Mouse (Mus musculus) heart, embryonic 15.5 days (tissue): ENCODE data around the gene A130010J15Rik. TPM values are rescaled to one million over a fixed set of nuclear protein-coding genes. Genes with fewer than 3 reads are reported as not detected.

Source experiments
- ATAC-seq: fragments of 200-750 bp; cut with Nextera tagmentation; replicated peaks from 2 replicates; pipeline ENCODE4 v1.8.0; 2017; ENCODE audit warnings: low read depth, moderate TSS enrichment; ENCODE audit not compliant: insufficient number of reproducible peaks, insufficient read depth, low FRiP score
- H3K27ac ChIP-seq: fragments of 300-500 bp; sonication (generic); 2 replicates; pipeline ENCODE4 v1.5.1; 2015; ENCODE audit warnings: mild to moderate bottlenecking, inconsistent platforms
- H3K27me3 ChIP-seq: fragments of 300-500 bp; sonication (generic); 2 replicates; pipeline ENCODE4 v1.6.1; 2015; ENCODE audit warnings: inconsistent platforms
- H3K36me3 ChIP-seq: fragments of 300-500 bp; sonication (generic); 2 replicates; pipeline ENCODE4 v1.6.1; 2015; ENCODE audit warnings: mild to moderate bottlenecking, inconsistent platforms
- H3K4me1 ChIP-seq: fragments of 300-500 bp; sonication (generic); replicated peaks from 2 replicates; pipeline ENCODE4 v1.6.1; 2015; ENCODE audit warnings: inconsistent platforms
- H3K4me2 ChIP-seq: fragments of 300-500 bp; sonication (generic); 2 replicates; pipeline ENCODE4 v1.6.1; 2015; ENCODE audit warnings: inconsistent platforms, mild to moderate bottlenecking, moderate library complexity
- H3K4me3 ChIP-seq: fragments of 300-500 bp; sonication (generic); 2 replicates; pipeline ENCODE4 v1.5.1; 2015; ENCODE audit warnings: mild to moderate bottlenecking, inconsistent platforms
- H3K9ac ChIP-seq: fragments of 300-500 bp; sonication (generic); 2 replicates; pipeline ENCODE4 v1.6.1; 2015; ENCODE audit warnings: mild to moderate bottlenecking, inconsistent platforms
- H3K9me3 ChIP-seq: fragments of 300-500 bp; sonication (generic); replicated peaks from 2 replicates; pipeline ENCODE4 v1.6.1; 2016; ENCODE audit warnings: inconsistent platforms
- WGBS: fragments of 180-500 bp; shearing (Covaris S2); methylation state at CpG from one replicate; pipeline ENCODE4 v1.1.7; 2015; ENCODE audit warnings: mixed read lengths; 5-methylcytosine and 5-hydroxymethylcytosine counted together
- polyA plus RNA-seq: library from polyadenylated mRNA; unstranded; fragments of >200 nt; fragmentation: Nextera tagmentation; extraction: Ambion mirVana; gene quantifications from 2 replicates; pipeline ENCODE4 v1.2.1, GENCODE M21; 2015

Gene A130010J15Rik
- polyA plus RNA-seq = 10.7 and 11.9 TPM in 2 replicates

DNA sequence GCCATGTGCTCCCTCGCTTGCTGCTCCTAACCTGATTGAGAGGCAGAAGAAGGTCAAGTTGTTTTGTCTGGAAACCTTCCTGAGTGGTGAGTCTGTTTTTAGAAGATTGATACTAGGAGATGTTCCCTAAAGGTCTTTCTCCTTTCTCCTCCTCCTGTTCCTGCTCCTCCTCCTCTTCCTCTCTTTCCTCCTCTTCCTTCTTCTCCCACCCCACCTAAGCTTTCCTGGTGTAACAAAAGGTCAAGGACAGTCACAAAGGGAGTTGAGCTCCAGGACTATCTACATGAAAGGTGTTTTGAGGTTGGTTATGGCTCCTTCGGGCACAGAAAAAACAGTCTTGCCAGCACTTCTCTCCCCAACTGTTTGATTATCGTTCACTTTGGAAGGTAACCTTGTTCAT lies at the start of gene A130010J15Rik:
Gene A130010J15Rik (plus strand): TSS at position 301 of the 400 bp plus-strand sequence.
- Histone ChIP-seq H3K9ac (no peak within 1 kb of the TSS), H3K27ac (no peak within 1 kb of the TSS), H3K36me3 (no peaks in the 10 kb centered on the region), H3K27me3 (no peaks in the 10 kb centered on the region), H3K4me1 (peaks cover 13% of the 10 kb centered on the region), H3K9me3 (no peaks in the 10 kb centered on the region), H3K4me3 (no peak within 1 kb of the TSS), H3K4me2 (no peak within 1 kb of the TSS)
- ATAC-seq = no peak
- 77% methylated on average over 3 of the region's 3 CpGs for whole genome bisulfite sequencing

GRCm38 (mm10) chr1:193122793-193123192 lies 45.1 kb upstream of the A130010J15Rik start:
- H3K36me3 ChIP-seq = peaks cover 84% of the 10 kb centered on the region
- H3K27ac ChIP-seq = no peak overlapping the region
- ATAC-seq = no peak
- H3K27me3 ChIP-seq = no peaks in the 10 kb centered on the region
- no peak overlapping the region for H3K4me3 ChIP-seq
- H3K4me1 ChIP-seq = no peaks in the 10 kb centered on the region
- 88% methylated on average over 7 of the region's 7 CpGs for WGBS
- H3K4me2 ChIP-seq = no peak overlapping the region
- no peak overlapping the region for H3K9ac ChIP-seq
- H3K9me3 ChIP-seq = no peaks in the 10 kb centered on the region

DNA sequence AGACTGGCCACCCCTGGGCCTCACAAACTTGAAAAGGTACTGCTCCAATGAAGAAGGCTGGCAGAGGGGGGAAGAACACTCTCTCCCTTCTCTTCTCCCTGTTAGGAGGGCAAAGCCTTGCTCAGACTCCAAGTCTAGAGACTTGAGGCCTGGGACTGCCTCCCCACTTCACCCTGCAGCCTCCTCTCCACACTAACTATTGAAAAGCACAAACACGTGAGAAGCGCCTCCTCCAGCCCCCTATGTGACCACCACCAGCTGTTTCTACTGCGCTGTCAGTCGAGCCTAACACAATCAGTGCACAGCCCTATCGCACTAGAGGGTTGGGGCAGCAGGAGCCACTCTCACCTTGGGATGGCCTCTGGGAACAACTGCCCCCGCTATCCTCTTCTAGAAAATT lies 44.6 kb upstream of the A130010J15Rik start:
- no peak for ATAC-seq
- no peaks in the 10 kb centered on the region for H3K4me1 ChIP-seq

DNA sequence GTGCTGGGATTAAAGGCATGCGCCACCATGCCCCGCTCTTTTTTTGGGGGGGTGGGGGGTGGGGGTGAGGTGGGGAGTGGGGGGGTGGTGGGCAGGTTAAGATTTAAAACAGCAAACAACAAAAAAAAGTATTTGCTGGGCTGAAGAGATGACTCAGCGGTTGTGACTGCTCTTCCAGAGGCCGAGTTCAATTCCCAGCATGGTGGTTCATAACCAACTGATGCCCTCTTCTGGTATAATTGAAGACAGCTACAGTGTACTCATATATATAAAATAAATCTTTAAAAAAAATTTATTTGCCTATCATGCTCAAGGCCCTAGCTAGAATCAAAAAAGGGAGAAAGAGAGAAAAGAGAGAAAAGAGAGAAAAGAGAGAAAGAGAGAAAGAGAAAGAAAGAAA lies 42.0 kb upstream of the A130010J15Rik start:
- Histone ChIP-seq H3K4me1 (peaks cover 7% of the 10 kb centered on the region), H3K4me3 (no peak overlapping the region), H3K9me3 (no peaks in the 10 kb centered on the region), H3K27ac (no peak overlapping the region), H3K9ac (no peak overlapping the region), H3K27me3 (no peaks in the 10 kb centered on the region), H3K4me2 (no peak overlapping the region), H3K36me3 (peaks cover 58% of the 10 kb centered on the region)
- 72% methylated on average over 4 of the region's 4 CpGs for WGBS
- ATAC-seq = no peak

More for the DNA sequence above, 44.6 kb upstream of the A130010J15Rik start:
- no peaks in the 10 kb centered on the region for H3K27me3 ChIP-seq
- no peaks in the 10 kb centered on the region for H3K9me3 ChIP-seq
- 92% methylated on average over 6 of the region's 6 CpGs for WGBS
- H3K4me3 ChIP-seq = no peak overlapping the region
- H3K9ac ChIP-seq = no peak overlapping the region
- no peak overlapping the region for H3K27ac ChIP-seq
- H3K4me2 ChIP-seq = no peak overlapping the region
- peaks cover 82% of the 10 kb centered on the region for H3K36me3 ChIP-seq

DNA sequence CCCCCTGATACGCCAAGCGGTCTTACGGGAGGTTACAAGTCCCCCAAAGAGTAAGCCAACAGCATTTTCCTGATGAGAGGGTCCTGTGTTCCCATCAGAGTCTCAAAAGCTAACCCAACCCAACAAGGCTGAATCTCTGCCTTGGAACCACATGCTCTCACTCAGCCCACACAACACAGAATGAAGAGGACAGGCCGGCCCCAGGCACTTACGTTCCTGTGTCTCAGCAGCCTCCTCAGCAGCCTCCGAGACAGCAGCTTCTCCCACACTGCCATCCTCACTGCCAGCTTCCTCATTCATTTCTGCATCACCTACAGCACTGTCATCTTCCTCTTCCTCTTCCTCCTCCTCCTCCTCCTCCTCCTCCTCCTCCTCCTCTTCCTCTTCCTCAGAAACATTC lies 39.8 kb upstream of the A130010J15Rik start:
- ATAC-seq = no peak
- Histone ChIP-seq H3K36me3 (peaks cover 36% of the 10 kb centered on the region), H3K27ac (no peak overlapping the region), H3K4me1 (peaks cover 7% of the 10 kb centered on the region), H3K4me2 (no peak overlapping the region), H3K27me3 (no peaks in the 10 kb centered on the region), H3K9ac (no peak overlapping the region), H3K4me3 (no peak overlapping the region), H3K9me3 (no peaks in the 10 kb centered on the region)
- WGBS = 87% methylated on average over 6 of the region's 6 CpGs

DNA sequence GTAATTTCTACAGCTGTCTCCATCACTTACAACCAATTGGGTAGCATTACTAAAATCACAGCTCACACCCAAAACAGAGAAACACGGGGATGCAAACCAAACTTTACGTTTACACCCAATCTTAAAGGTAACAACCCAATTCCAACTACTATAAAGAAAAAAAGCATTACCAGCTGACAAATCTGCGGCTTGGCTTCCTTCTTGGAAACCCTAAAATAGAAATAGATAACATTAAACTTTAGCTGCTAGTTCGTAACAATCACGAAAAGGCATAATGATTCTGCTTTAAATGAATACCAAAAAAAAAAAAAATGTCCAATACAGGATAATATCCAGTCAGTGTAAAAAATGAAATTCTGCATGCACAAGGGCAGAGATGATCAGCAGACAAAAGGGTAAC lies 38.5 kb upstream of the A130010J15Rik start:
- Histone ChIP-seq H3K4me3 (peak overlapping the region; percentile 97), H3K4me1 (peaks cover 7% of the 10 kb centered on the region), H3K27me3 (no peaks in the 10 kb centered on the region), H3K9me3 (no peaks in the 10 kb centered on the region), H3K9ac (peak overlapping the region; percentile 89), H3K4me2 (peak overlapping the region; percentile 85), H3K36me3 (peaks cover 24% of the 10 kb centered on the region), H3K27ac (no peak overlapping the region)
- ATAC-seq = no peak
- WGBS = 12% methylated on average over 5 of the region's 5 CpGs

DNA sequence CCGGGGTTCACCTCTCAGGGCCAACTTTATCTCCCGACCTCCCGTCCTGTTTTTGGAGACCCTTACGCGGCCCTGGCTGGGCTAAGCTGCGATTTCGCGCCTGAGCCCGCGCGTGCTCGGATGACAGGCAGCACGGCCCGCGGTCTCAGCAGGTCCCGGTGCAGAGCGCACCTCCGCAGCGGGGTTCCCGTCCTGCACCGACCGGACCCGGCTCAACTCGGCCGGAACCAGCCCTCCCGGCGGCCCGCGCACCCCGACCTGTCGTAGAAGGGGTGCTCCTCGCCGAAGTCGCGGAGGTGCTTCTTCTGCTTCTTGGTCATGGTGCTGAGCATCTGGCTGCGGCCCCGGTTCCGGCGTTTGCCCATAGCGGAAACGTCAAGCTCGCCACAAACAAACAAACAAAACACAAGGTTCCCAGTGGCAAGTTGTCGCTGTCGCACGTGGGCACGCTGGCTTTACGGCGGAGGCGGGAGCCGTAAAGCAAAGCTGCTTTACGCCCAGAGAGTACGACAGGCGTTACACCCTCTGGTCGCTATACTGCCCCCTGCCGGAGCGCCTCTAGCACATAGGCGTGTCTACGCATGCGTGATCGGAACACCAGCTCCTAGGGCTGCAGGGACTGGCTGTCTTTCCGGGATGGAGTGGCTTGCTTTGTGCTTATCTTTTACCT lies 37.9 kb upstream of the A130010J15Rik start, which contains the start of gene Diexf:
Gene Diexf (minus strand): TSS at position 487 of the 670 bp plus-strand sequence.
- peaks cover 7% of the 10 kb centered on the region for H3K4me1 ChIP-seq
- peaks cover 20% of the 10 kb centered on the region for H3K36me3 ChIP-seq
- H3K9me3 ChIP-seq = no peaks in the 10 kb centered on the region
- H3K27ac ChIP-seq = peak within 1 kb of the TSS; percentile 13; the same call in 1 of the 2 replicates
- H3K4me3 ChIP-seq = peak within 1 kb of the TSS; percentile 97
- peak within 1 kb of the TSS; percentile 85 for H3K4me2 ChIP-seq
- no peaks in the 10 kb centered on the region for H3K27me3 ChIP-seq
- peak within 1 kb of the TSS; percentile 89 for H3K9ac ChIP-seq
- WGBS = under 1% methylated on average over 61 of the region's 61 CpGs
- ATAC-seq = peak; percentile 91

GRCm38 (mm10) chr1:193130456-193130825 lies 37.4 kb upstream of the A130010J15Rik start:
- H3K27me3 ChIP-seq = no peaks in the 10 kb centered on the region
- H3K4me1 ChIP-seq = peaks cover 7% of the 10 kb centered on the region
- no peaks in the 10 kb centered on the region for H3K9me3 ChIP-seq
- 26% methylated on average over 11 of the region's 11 CpGs for WGBS
- no peak overlapping the region for H3K27ac ChIP-seq
- H3K9ac ChIP-seq = peak overlapping the region; percentile 45; the same call in 1 of the 2 replicates
- H3K4me3 ChIP-seq = peak overlapping the region; percentile 97
- ATAC-seq = 0 out of 2 replicates have a peak, but pooled peaks have one; percentile 6
- H3K36me3 ChIP-seq = peaks cover 18% of the 10 kb centered on the region
- peak overlapping the region; percentile 67 for H3K4me2 ChIP-seq

DNA sequence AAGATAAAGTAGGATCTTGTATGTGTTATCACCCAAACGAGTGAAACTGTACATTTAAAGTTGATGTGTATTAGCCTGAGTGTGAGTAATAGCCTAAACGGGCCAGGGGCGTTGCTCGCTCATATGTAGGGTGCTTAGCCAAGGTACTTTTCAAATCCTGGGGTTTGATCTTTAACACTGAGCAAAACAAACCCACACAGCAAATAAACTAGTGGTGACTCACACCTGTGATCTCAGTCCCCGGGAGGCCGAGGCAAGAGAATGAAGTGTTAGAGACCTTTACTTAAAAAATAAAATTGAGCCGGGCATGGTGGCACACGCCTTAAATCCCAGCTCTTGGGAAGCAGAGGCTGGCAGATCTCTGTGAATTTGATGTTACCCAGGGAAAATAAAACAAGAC lies 37.0 kb upstream of the A130010J15Rik start:
- H3K4me3 ChIP-seq = peak overlapping the region; percentile 97; the same call in 1 of the 2 replicates
- ATAC-seq = no peak
- no peak overlapping the region for H3K27ac ChIP-seq
- H3K36me3 ChIP-seq = peaks cover 18% of the 10 kb centered on the region
- no peaks in the 10 kb centered on the region for H3K27me3 ChIP-seq
- peak overlapping the region; percentile 67 for H3K4me2 ChIP-seq
- H3K9me3 ChIP-seq = no peaks in the 10 kb centered on the region
- no peak overlapping the region for H3K9ac ChIP-seq
- H3K4me1 ChIP-seq = peaks cover 7% of the 10 kb centered on the region
- 75% methylated on average over 8 of the region's 8 CpGs for WGBS

DNA sequence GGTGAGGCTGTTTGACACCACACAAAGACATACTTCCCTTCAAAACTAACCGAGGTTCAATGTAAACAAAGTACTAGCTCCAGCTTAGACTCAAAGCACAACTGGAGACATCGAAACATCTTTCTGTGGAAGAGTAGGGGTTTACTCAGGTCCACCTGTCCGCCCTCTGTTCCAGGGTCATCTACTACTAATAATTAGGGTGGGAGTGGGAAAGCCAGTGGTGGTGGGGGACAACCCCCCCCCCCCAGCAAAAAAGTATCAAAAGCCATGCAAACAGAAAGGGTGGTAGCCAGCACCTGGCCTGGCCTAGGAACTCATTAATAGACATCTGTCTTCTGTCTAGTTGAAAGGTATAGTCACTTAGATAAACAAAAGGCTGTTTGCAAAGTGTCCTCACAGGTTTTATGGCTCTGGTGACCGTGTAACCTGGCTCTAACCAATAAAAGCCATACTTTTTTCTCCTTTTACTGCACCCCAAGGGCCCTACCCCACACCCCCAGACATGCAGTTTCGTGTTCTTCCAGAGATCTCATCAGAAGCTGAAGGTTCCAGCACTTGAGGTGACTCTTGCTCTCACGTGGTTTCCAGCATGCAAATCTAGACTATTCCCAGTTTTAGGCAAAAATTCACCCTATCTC lies 36.4 kb upstream of the A130010J15Rik start:
- Histone ChIP-seq H3K27me3 (no peaks in the 10 kb centered on the region), H3K9ac (no peak overlapping the region), H3K27ac (no peak overlapping the region), H3K4me2 (no peak overlapping the region), H3K4me3 (no peak overlapping the region), H3K9me3 (no peaks in the 10 kb centered on the region), H3K36me3 (peaks cover 16% of the 10 kb centered on the region), H3K4me1 (peaks cover 7% of the 10 kb centered on the region)
- WGBS = 70% methylated on average over 6 of the region's 6 CpGs
- no peak for ATAC-seq

GRCm38 (mm10) chr1:193132385-193132784 lies 35.5 kb upstream of the A130010J15Rik start:
- Histone ChIP-seq H3K27me3 (no peaks in the 10 kb centered on the region), H3K27ac (no peak overlapping the region), H3K4me3 (no peak overlapping the region), H3K9me3 (no peaks in the 10 kb centered on the region), H3K4me1 (peaks cover 7% of the 10 kb centered on the region), H3K36me3 (peaks cover 7% of the 10 kb centered on the region), H3K9ac (no peak overlapping the region), H3K4me2 (no peak overlapping the region)
- ATAC-seq = no peak
